Mouse (Mus musculus) layer of hippocampus, postnatal 14 days (tissue): ENCODE data around the gene Zc3hav1. TPM values are rescaled to one million over a fixed set of nuclear protein-coding genes. Genes with fewer than 3 reads are reported as not detected.

ENCODE experiments used
- DNase-seq, 2 experiments: peaks; one replicate each; pipeline ENCODE4 v3.0.0; 2021 to 2022; ENCODE audit warnings: low spot score in 2 of 2, mixed read lengths in 1 of 2
- total RNA-seq, 2 experiments: library from RNA; stranded (reverse); gene quantifications; 2 replicates each; pipeline ENCODE4 v1.2.3; 2021

Zc3hav1 gene
- total RNA-seq, 2 experiments from 2014 or later: 2.8 to 3.3 TPM

DNA sequence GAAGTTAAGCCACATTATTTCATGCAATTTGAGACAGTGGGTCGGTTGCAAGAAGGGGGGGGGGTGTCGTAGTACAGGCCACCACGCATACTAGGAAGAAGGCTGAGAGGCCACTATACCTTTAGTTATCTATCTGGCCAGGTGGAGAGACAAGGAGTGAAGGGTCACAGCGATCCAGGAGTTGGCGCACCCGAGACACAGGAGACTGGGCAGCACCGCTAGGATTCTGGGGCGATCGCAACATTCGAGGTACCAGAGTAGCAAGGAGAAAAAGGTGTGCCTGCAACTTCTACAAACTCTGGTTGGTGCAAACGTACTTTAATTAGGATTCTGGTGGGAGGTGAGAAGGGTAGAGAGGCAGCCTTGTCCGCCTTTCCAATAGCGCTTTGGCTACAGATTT is 1.2 kb downstream of the Zc3hav1 start:
- DNase-seq: no peak

DNA sequence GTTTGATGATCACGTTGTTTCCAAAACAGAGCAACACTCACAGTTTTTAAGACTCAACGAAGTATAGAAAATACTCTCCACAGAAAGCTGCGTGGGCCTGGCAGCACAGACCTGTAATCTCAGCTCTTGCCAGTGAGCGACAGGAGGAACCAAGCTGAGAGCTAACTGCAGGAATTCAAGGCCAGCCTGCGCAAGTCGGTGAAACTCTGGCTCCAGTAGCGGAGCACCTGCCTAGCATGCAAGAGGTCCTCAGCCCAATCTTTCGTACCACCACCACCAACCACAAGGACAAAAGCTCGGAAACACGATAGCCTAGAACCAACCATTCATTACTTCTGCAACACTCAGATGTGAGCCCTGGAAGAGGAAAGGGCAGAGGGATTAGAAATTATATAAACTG is 2.0 kb downstream of the Zc3hav1 start:
- no peak for DNase-seq

DNA sequence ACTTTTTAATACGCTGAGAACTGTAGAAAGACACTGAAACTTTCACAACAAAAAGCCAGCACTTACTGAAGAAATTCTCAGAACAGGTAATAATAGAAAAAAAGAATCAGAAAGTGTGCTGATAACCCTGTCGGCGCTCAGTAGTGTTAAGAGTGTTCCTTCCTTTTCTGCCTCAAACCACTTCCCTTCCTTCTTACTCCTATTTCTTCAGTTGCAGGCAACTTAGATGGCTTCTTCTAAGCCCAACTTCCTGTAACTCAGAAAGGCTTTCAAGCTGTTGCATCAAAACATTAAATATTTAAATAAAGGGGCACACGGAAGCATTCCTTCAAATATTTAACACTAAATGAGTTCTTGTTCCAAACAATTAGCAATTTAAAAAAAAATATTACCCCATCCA is 2.5 kb downstream of the Zc3hav1 start:
- no peak for DNase-seq

DNA sequence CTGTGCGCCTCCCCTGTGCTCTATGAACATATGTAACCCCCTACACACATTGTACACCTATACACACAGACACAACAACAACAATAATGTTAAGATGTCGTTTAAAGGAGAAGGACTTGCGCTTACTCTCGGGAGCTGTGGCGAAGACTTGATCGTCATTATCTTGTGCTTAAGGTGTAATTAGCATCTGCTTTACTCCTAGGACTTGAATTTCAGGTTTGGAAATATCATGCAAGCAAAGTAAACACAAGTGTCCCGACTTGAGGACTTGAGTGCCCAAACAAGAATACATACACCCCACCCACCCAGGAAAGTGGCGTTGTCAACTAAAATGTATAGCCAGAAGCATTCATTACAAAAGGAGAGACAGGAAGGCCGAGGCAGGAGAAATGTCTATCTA is 4.6 kb downstream of the Zc3hav1 start:
- DNase-seq: no peak

DNA sequence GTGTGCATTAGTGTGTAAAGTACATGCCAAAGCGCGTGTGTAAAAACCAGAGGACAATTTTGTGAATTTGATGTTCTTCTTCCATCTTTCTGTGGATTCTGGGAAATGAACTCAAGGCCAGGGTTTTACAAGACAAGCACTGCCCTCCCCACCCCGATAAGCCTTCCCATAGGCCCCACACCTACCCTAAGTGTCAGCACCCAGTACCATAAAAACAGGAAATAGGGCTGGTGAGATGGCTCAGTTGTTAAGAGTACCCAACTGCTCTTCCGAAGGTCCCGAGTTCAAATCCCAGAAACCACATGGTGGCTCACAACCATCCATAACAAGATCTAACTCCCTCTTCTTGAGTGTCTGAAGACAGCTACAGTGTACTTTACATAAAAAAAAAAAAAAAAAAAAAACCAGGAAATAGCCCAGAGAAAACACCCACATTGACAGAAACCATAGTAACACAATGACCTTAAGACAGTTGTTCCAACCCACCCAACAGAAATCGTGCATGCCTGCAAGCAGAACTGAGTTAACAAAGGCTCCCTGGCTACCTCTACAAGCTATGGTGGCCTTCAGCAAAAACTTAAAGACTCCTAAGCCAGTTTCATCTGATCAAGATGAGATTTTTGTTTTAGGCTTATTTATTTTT is 5.5 kb downstream of the Zc3hav1 start:
- DNase-seq: no peak

DNA sequence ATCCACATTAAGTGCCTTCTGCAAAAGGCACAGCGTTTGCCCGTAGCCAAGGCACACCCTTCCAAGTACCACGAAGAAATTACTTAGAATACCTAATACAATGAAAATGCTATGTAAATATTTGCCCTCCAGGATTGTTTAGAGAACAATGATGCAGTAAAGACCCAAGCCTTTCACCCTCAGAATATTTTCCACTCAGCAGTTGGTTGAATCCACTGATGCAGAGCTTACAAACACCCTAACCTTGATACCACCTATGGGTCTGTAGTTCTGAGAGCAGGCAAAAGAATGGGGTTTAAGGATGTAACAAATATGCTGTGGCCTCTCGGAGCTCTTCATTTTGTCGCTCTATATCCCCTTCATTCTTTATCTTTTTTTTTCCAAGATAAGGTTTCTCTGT is 6.5 kb downstream of the Zc3hav1 start:
- DNase-seq: no peak

DNA sequence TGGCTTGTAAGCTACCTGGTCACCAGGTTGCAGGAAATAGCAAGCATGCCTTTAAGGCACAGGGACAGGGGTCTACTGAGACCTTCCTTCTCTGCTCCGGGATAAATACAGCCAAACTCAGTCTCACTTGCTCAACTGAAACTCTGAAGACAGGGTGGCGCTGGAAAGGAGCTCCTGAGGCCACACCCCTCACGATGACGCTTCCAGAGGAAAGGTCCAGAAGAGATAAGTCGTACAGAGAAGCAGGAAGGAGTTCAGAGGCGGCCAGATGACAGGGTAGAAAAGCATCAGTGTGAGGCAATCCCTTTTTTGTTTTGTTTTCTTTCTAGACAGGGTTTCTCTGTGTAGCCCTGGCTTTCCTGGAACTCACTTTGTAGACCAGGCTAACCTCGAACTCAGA is 8.6 kb downstream of the Zc3hav1 start:
- DNase-seq: no peak

DNA sequence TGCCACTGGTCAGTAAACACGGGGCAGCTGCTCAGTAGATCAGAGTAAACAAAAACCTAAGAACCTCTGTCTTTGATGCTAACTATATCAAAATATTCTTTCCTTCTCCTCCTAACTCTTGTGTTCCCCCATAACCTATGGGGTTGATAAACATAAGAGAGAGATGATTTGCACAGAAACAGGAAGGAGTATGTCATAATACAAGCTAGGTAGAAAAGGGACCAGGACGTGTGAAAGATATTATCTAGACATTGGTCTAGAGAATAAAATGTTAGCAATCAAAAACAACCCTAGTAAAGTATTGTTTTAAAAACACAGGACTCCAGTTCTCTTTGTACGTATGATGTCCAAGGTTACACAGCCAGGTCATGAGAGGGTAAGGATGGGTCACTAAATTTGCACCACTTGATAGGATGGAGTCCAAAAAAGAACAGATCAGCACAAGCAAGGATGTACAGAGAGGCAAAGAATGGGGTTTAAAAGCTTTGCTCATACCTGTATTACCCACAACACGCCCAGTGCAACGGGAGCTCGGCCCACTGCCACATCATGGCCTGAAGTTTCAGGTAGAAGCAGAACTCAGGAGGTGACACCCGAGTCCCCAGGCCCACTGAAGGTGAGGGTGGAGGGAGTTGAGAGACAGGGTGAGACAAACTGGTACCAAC is 10.3 kb downstream of the Zc3hav1 start:
- DNase-seq: no peak

DNA sequence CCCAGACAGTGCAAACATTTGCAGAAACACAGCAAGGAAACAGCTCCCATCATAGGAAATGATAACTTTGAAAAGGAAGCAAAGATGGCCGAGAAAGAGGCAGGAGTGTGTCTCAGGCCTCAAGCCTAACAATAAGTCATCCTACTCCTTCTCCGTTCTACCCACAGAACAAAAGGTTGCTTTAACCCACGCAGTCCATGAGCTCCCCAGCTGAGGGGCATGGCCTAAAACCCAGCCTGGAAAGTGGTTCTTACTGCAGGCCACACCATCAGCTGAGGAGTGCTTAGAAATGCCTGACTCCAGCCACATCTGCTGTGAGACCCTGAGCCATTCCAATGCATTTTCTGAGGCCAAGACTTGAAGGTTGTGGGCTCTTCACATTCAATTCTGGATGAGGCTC is 10.8 kb downstream of the Zc3hav1 start:
- DNase-seq: no peak

DNA sequence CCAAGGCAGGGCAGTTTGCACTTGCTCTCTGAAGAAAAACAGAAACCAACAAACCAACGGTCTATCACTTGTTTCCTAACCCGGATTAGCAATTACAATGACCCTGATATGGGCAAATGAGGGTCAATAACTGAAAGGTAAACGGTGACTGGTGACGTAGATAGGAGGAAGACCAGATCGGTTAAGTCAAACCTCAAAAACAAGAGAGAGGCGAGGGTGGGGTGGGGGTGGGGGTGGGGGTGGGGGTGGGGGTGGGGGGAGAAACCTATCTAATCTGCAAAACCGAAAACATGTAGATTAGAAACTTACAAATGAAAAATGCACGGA is 11.8 kb downstream of the Zc3hav1 start:
- DNase-seq: no peak

DNA sequence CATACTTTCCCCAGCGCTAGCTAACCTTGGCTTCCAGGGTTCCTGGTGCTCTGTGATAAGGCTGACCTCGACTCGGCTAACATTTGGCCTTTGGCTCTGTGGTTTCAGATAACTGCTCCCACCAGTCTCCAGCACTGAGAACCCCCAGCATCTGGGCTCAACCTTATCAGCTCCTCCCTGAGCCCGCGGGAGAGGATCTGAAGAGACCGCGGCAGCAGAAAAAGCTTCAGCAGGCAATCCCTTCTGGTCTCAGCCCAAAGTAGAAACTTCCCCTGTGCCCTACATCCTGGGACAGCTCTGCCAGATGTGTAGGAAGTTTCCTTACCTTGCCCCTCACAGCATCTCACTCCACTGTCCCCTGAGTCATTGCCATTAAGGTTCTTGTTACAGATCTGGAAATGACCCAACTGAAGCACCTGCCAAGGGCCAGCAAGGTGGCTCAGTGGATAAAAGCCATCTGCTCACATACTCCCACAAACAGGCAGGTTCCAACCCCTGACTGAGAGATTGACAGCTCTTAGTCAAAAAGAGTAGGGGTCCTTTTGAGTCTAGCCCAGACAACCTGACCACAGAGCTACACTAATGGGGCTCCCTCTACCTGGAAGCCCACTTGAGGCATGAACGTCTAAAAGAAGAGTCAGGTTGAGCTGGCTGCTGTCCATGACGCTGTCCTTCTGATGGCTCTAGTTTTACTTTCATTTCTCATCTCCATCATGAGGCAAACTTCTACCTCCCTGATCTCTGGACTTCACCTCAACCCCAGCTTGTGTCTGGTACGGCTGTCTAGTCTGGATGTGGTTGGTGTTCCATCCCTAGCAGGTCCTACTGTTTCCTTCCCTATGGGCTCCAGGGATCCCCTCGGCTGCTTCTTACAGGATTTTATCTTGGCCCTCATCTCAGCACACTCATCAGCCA is 12.4 kb downstream of the Zc3hav1 start:
- DNase-seq: no peak

DNA sequence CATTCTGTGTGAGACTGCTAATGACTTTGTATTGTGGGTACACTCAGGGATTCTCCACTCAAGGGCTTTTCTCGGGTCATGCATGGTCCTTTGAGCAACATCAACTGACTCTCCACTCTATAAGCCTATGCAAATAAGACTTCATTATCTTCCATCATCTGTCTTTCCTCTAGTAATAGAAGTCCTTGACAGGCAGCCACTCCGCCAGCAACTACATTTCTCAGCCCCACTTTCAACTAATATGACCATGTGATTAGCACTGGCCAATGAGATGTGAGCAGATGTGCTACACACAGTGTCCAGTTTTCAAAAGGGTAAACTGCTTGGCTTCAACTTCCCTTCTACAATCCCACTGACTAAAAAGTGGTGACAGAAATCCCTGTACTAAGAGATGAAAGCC is 15.3 kb downstream of the Zc3hav1 start:
- DNase-seq: no peak

DNA sequence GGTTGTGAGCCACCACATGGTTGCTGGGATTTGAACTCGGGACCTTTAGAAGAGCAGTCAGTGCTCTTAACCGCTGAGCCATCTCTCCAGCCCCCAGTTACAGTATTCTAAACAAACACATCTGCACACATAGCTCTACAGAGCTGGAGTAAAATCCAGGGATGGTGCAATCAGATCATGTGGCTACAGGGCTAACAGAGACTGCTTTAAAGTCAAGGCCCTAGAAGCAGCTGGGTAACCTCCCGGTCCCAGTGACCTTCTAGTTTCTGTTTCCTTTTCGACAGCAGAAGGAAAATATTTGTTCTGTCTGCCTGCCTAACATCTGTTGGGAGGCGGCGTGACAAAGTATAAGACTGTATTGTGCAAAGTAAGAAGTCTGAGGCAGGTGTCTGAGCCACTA is 16.5 kb downstream of the Zc3hav1 start:
- DNase-seq: no peak

DNA sequence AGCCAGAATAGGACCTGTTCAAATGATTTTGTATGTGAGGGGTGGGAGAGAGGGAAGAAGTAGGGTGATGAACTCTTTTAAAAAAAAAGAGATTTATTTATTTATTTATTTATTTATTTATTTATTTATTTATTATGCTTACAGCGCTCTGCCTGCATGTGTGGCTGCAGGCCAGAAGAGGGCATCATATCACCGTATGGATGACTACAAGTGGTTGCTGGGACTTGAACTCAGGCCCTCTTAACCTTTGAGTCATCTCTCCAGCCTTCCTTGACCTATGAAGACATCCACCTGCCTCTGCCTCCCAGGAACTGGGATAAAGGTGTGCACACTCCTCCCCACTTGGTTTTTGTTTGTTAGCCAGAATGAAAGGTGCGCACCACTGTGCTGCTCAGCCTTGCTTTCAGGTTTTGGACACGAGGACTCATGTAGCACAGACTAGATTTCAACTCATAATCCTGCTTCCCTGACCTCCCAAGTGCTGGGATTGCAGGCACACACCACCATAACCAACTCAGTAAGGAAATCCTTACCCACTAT is 17.2 kb downstream of the Zc3hav1 start:
- no peak for DNase-seq

DNA sequence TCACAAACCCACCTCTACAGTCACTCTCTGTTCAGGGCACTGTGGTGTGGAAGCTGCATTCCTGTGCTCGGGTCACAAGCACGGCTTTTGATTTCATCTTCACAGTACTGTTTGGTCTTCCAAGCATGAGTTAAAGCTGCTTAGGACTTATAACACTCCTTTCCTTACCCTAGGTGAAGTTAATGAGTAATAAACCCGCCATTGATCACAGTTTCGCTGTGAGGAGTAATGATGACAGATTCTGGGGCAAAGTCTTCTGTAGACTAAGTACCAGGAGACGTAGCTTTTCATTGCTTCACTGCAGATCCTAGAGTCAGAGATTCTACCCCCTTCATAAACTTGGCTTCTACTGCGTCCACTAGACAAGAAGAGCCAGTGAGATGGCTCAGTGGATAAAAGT is 19.1 kb downstream of the Zc3hav1 start:
- DNase-seq: no peak

DNA sequence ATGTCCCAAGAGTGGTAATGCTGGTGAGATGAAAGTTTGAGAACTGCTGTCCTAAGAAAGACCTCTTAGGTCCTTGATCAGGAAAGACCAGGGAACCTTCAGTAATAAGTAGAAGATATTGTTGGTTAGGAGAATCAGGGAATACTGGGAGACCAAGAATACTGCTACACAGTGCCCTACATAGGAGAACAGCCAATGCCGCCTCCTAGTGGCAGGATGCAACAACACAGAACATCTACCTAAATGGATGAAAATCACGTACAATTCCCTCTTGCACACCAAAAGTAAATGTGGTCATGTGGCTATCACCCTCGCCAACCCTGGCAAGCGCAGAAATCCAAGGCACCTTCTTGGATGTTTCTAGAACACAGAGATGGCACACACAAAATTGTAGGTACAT is 27.8 kb downstream of the Zc3hav1 start:
- peak; percentile 22 to 47 for DNase-seq

DNA sequence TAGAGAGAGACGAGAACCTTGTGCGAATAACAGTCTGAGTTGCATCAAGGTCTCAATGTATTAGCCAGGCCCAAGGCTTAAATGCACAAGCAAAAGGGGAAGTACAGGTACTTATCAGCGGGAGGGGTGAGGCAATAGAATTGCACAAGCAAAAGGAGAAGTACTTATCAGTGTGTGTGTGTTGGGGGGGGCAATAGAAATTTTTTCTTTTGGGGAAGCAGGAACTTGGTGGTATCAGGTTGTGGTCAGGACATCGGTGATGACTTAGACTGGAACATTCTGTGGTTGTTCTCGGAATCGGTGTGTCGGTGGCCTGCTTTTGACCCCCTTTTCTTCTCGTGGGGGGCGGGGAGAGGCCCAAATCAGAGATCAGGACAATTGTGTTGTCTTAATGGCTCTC is 33.8 kb downstream of the Zc3hav1 start:
- no peak for DNase-seq

DNA sequence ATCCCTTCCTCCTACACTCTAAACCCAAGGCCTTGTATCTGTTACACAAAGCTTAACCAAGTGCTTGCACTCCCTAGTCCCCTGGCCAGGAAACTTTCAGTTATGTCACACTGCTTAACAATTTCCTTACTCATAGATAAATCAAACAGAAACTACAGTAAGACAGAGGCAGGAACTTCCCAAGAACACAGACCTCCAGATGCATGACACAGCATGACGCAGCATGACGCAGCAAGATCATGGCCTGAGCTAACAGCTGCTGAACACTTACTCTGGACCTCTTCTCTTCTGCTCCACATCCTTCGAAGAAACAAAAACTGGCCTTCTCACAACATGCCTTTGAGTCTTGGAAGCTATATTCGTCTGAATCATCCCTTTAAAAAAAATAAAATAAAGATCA is 38.4 kb downstream of the Zc3hav1 start:
- DNase-seq: no peak

DNA sequence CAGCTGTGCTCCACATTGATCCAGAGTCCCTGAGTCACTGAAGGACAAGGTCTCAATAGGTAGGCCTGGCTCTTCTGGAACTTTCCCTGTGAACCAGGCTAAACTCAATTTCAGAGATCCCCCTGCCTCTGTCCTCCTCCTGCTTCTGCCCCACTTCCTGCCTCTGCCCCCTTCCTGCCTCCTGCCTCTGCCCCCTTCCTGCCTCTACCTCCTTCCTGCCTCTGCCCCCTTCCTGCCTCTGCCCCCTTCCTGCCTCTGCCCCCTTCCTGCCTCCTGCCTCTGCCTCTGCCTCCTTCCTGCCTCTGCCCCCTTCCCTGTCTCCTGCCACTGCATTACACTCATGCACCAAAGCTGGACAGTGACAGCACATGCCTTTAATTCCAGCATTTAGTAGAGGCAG is 44.7 kb downstream of the Zc3hav1 start:
- no peak for DNase-seq

DNA sequence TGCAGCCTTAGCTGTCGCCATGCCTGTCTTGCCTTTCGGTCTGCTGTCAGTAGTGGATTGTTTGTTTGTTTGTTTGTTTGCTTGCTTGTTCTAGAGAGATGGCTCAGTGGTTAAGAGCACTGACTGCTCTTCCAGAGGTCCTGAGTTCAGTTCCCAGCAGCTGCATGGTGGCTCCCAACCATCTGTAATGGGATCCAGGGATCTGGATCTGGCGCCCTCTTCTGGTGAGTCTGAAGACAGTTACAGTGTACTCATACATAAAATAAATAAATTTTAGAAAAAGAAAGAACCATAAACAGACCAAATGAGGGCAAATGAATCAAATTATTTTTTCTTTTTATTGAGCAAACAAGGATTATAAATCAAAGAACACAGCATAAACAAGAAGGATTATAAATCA is 49.4 kb downstream of the Zc3hav1 start:
- DNase-seq: no peak

DNA sequence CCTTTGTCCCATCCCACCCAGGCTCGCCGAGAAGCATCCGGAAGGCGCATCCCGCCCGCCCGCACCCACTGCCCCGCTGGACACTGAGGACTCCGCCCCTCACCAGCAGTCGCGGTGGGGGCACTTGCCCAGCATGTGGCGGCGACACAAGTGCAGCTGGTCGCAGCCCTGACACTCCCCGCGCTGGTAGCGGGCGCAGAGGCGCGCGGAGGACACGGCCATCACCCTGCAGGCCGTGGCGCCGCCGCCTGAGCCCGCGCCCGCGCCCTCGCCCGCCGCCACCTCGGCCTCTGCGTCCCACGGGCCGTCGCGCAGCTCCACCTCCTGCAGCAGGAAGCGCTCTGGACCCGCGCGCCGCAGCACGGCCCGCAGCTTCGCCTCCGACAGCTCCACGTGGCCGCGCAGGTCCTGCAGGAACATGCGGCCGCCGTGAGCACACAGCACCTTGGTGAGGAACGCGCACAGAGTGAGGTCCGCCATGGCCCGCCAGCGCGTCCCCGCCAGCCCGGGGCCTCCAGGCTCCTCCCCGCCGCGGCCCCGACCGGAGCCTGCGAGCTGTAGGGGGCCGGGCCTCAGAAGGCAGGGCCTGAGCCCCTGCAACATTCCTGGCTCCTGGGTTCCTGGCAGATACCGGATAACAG is 55.5 kb downstream of the Zc3hav1 start, which contains the start of gene Zc3hav1l:
Gene Zc3hav1l (minus strand): TSS at position 499 of the 641 bp plus-strand sequence.
- DNase-seq: peak; percentile 49 to 64

DNA sequence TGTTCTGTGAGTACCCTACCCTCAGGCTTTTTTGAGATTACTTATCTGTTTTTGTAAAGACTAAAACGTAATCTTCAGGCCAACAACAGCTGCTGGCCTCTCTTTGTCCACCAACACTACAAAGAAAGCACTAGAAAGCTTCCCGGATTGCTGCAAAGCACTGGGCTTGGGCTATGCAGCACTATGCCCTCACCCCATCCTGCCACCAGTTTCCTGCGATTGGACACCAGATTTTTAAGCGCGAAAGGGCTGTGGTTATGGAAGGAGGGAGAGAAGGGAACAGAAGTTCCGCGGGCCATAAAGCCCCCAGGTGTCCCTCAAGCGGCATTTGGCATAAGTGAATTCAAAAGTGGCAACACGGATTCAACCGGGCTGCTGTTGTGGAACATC is 56.2 kb downstream of the Zc3hav1 start:
- peak in 1 of 2 experiments; percentile 9 for DNase-seq
